Mouse (Mus musculus): ENCODE measurements around the gene Tex2.

DNA sequence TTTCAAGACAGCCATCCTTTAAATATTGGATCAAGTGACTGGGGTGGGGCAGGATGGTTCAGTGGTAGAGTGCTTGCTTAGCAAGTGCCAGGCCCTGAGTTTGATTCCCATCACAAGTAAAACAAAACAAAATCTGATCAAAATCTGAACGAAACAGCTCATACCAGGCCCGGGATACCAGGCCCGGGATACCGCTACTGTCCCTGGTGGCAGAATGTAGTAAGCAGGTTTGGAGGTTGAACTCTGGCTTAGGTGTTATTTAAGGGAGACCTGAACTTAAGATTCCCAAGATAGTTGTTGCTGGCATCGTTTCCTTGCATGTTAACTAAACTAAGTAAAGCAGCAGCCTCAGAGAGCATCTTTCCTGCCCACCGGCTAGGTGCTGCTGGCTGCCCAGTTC, 107.0 kb downstream of the Tex2 start:
- TF ChIP-seq POLR2A (IDR thresholded peaks at IDR 0.05; ENCODE audit: low read depth, low read length): no peak
- no peak for TF ChIP-seq CTCF (IDR thresholded peaks at IDR 0.05; ENCODE audit: extremely low read depth, insufficient read depth, insufficient read length, insufficient replicate concordance)
